Mouse (Mus musculus): ENCODE measurements around the gene Tgds.

GRCm38 (mm10) chr14:118150656-118151551 is 18.3 kb upstream of the Tgds start:
- no peak for TF ChIP-seq GATA1 (IDR thresholded peaks at IDR 0.05; ENCODE audit: borderline replicate concordance, low read length)
- TF ChIP-seq POLR2AphosphoS5 (IDR thresholded peaks at IDR 0.05; ENCODE audit: insufficient replicate concordance, low read depth, low read length) = no peak
- no peak for TF ChIP-seq TAL1 (conservative IDR thresholded peaks at IDR 0.05; ENCODE audit: low read depth, low read length)
- TF ChIP-seq CTCF (IDR thresholded peaks at IDR 0.05; ENCODE audit: low read depth, low read length) = no peak
- no peak for TF ChIP-seq GATA2 (IDR thresholded peaks at IDR 0.05; ENCODE audit: borderline replicate concordance, low read depth, low read length)
